Mouse (Mus musculus): ENCODE results near the gene Flot1. TPM values are rescaled to one million over a fixed set of nuclear protein-coding genes. Genes with fewer than 3 reads are reported as not detected.
"Not testable (repeated sequence)": the region's sequence is repeated elsewhere in the genome, so short reads cannot be mapped to it uniquely, and the experiment has no call there.

The Flot1 gene
- polyA plus RNA-seq, 1 experiment: 29.9 TPM

DNA sequence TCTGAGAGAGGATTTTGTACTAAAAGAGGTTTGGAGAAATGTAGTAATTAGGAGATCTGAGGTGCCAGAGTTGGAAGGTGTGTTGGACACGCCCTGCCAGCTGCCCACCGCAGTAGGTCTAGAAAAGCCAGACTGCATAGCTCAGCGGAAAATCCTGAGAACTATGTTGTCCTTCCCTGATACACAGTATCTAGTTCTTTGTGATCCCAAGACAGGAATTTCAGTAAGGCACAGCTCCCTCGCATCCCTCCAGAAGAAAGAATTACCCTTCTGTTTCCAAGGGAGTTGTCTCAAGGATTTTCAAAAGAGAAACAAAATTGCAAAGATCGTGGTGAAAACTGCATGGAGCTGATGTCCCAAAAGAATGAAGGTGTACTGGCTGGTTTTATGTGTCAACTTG lies 15.5 kb downstream of the Flot1 start:
- Histone ChIP-seq H3K36me3 (ENCODE audit: control insufficient read depth, insufficient read depth, low read length) (peaks cover 22% of the 10 kb centered on the region), H3K27me3 (ENCODE audit: control insufficient read depth, insufficient read depth, low read length) (no peaks in the 10 kb centered on the region), H3K4me1 (ENCODE audit: control insufficient read depth, insufficient read depth, insufficient read length) (no peaks in the 10 kb centered on the region), H3K27ac (ENCODE audit: insufficient read depth, low read length) (peak overlapping the region; percentile 47; the same call in 1 of the 2 replicates), H3K4me3 (ENCODE audit: extremely low read depth, insufficient read depth, insufficient read length) (no peak overlapping the region)
- WGBS: 8% methylated on average over 5 of the region's 5 CpGs
- no peak for DNase-seq (ENCODE audit: low read depth in 1 of 2, low spot score in 2 of 2)
- TF ChIP-seq POLR2A (IDR thresholded peaks at IDR 0.05; ENCODE audit: low read depth, low read length) (no peak), CTCF (IDR thresholded peaks at IDR 0.05; ENCODE audit: extremely low read depth, insufficient read depth, insufficient read length, insufficient replicate concordance) (no peak)

- H3K36me3 ChIP-seq (ENCODE audit: control insufficient read depth, insufficient read depth, low read length): peaks cover 19% of the 10 kb centered on the region
- not testable (repeated sequence) for H3K27ac ChIP-seq (ENCODE audit: insufficient read depth, low read length); H3K27me3 ChIP-seq (ENCODE audit: control insufficient read depth, insufficient read depth, low read length); H3K4me3 ChIP-seq (ENCODE audit: extremely low read depth, insufficient read depth, insufficient read length); H3K4me1 ChIP-seq (ENCODE audit: control insufficient read depth, insufficient read depth, insufficient read length); DNase-seq (ENCODE audit: low read depth in 1 of 2, low spot score in 2 of 2)
- 68% methylated on average over 3 of the region's 3 CpGs for WGBS
Observed at GRCm38 (mm10) chr17:35839002-35839401, 16.0 kb downstream of the Flot1 start.

DNA sequence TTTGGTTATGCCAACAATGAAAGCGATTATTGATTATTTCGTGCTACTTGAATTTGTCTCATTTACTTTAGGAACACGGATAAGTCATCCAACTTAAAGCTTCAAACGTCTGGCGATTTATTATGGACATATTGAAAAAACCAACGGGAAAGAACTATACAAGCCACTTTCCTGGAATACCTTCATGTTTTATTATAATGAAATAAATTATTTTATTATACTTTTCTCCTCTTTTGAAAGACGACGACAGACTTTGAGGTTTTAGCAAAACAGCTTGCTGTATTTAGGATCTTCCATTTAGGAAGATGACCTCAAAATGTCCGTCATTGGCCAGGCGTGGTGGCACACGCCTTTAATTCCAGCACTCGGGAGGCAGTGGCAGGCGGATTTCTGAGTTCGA lies 17.5 kb downstream of the Flot1 start:
- no peak for TF ChIP-seq CTCF (IDR thresholded peaks at IDR 0.05; ENCODE audit: extremely low read depth, insufficient read depth, insufficient read length, insufficient replicate concordance)
- 49% methylated on average over 14 of the region's 14 CpGs for WGBS
- no peaks in the 10 kb centered on the region for H3K4me1 ChIP-seq (ENCODE audit: control insufficient read depth, insufficient read depth, insufficient read length)
- H3K36me3 ChIP-seq (ENCODE audit: control insufficient read depth, insufficient read depth, low read length): peaks cover 9% of the 10 kb centered on the region
- DNase-seq (ENCODE audit: low read depth in 1 of 2, low spot score in 2 of 2): no peak
- H3K27me3 ChIP-seq (ENCODE audit: control insufficient read depth, insufficient read depth, low read length): no peaks in the 10 kb centered on the region
- 0 out of 2 replicates have a peak overlapping the region, but pooled peaks have one; percentile 13 for H3K4me3 ChIP-seq (ENCODE audit: extremely low read depth, insufficient read depth, insufficient read length)
- H3K27ac ChIP-seq (ENCODE audit: insufficient read depth, low read length): no peak overlapping the region

DNA sequence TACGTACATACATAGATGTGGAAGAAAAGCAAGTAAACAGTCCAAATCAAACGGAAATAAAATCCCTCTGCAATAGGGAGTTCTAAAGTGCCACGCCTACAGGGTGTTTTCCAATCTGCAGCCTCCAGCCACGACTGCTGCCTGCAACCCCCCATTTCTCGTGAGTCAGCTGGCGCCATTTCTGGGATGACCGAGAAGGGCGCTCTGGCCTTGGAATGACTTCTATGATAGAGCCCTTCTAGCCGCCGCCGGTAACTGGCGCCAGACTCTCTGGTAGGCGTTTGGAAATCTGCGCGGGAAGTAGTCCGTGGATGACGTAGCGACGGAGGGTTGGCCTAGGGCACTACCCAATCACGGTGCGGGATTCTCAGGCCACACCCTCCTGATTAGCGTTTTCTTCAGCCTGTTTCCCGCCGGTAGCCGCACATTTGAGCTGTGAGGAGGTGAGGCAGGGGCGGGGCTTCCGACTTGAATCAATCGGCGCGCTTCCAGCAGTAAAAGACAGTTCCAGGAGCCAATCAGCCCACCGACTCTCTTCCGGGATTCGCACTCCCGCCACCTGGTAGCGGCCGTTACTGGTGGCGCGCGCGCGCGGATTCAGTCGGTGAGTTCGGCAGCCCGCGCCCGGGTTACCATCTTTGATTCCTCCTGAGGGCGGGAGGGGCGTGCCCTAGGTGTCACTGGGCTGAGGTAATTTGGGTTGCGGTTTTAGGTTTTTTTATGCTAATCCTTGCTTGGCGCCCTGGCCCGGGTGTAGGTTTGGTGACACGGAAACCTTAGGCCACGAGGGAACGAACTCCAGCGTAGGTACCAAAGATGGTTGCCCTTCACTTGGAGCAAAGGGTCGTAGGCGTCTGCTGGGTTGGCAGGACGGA lies 18.3 kb downstream of the Flot1 start, which contains the start of gene Mdc1:
Mdc1 (plus strand) TSS at position 440 of the 875 bp plus-strand sequence.
- Histone ChIP-seq H3K27me3 (ENCODE audit: control insufficient read depth, insufficient read depth, low read length) (no peaks in the 10 kb centered on the region), H3K4me1 (ENCODE audit: control insufficient read depth, insufficient read depth, insufficient read length) (no peaks in the 10 kb centered on the region), H3K4me3 (ENCODE audit: extremely low read depth, insufficient read depth, insufficient read length) (peak within 1 kb of the TSS; percentile 67), H3K27ac (ENCODE audit: insufficient read depth, low read length) (peak within 1 kb of the TSS; percentile 73), H3K36me3 (ENCODE audit: control insufficient read depth, insufficient read depth, low read length) (peaks cover 8% of the 10 kb centered on the region)
- TF ChIP-seq CTCF (IDR thresholded peaks at IDR 0.05; ENCODE audit: extremely low read depth, insufficient read depth, insufficient read length, insufficient replicate concordance) (no peak), POLR2A (IDR thresholded peaks at IDR 0.05; ENCODE audit: low read depth, low read length) (peak; percentile 46)
- DNase-seq (ENCODE audit: low read depth in 1 of 2, low spot score in 2 of 2): peak; percentile 98 to 100
- WGBS: under 1% methylated on average over 59 of the region's 59 CpGs

DNA sequence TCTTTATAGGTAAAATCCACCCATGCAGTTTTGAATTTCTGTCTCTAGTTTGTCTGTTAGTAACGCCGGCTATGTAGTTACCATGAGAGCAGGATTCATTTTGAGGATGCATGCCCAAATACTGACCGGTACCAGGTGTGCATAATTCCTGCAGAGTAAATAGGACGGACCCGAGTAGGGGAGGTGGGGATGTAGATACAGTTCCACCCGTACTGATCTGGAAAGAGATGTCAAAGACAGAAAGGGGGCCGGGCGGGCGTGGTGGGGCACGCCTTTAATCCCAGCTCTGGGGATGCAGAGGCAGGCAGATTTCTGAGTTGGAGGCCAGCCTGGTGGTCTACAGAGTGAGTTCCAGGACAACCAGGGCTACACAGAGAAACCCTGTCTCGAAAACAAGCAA lies 19.0 kb downstream of the Flot1 start:
- H3K4me3 ChIP-seq (ENCODE audit: extremely low read depth, insufficient read depth, insufficient read length): peak overlapping the region; percentile 67
- H3K27ac ChIP-seq (ENCODE audit: insufficient read depth, low read length): peak overlapping the region; percentile 34
- TF ChIP-seq CTCF (IDR thresholded peaks at IDR 0.05; ENCODE audit: extremely low read depth, insufficient read depth, insufficient read length, insufficient replicate concordance) (no peak), POLR2A (IDR thresholded peaks at IDR 0.05; ENCODE audit: low read depth, low read length) (no peak)
- 4% methylated on average over 11 of the region's 11 CpGs for WGBS
- H3K36me3 ChIP-seq (ENCODE audit: control insufficient read depth, insufficient read depth, low read length): peaks cover 8% of the 10 kb centered on the region
- H3K27me3 ChIP-seq (ENCODE audit: control insufficient read depth, insufficient read depth, low read length): no peaks in the 10 kb centered on the region
- H3K4me1 ChIP-seq (ENCODE audit: control insufficient read depth, insufficient read depth, insufficient read length): no peaks in the 10 kb centered on the region
- DNase-seq (ENCODE audit: low read depth in 1 of 2, low spot score in 2 of 2): no peak

GRCm38 (mm10) chr17:35843514-35843913 lies 20.5 kb downstream of the Flot1 start:
- peaks cover 21% of the 10 kb centered on the region for H3K36me3 ChIP-seq (ENCODE audit: control insufficient read depth, insufficient read depth, low read length)
- DNase-seq (ENCODE audit: low read depth in 1 of 2, low spot score in 2 of 2): no peak
- no peaks in the 10 kb centered on the region for H3K27me3 ChIP-seq (ENCODE audit: control insufficient read depth, insufficient read depth, low read length)
- WGBS: 95% methylated on average over 3 of the region's 3 CpGs
- no peak overlapping the region for H3K4me3 ChIP-seq (ENCODE audit: extremely low read depth, insufficient read depth, insufficient read length)
- H3K4me1 ChIP-seq (ENCODE audit: control insufficient read depth, insufficient read depth, insufficient read length): no peaks in the 10 kb centered on the region
- no peak overlapping the region for H3K27ac ChIP-seq (ENCODE audit: insufficient read depth, low read length)
- peak; percentile 8; the same call in 1 of the 2 replicates for TF ChIP-seq CTCF (IDR thresholded peaks at IDR 0.05; ENCODE audit: extremely low read depth, insufficient read depth, insufficient read length, insufficient replicate concordance)
- TF ChIP-seq POLR2A (IDR thresholded peaks at IDR 0.05; ENCODE audit: low read depth, low read length): no peak

GRCm38 (mm10) chr17:35848112-35848511 lies 25.1 kb downstream of the Flot1 start:
- no peak for TF ChIP-seq POLR2A (IDR thresholded peaks at IDR 0.05; ENCODE audit: low read depth, low read length)
- TF ChIP-seq CTCF (IDR thresholded peaks at IDR 0.05; ENCODE audit: extremely low read depth, insufficient read depth, insufficient read length, insufficient replicate concordance): no peak
- no peaks in the 10 kb centered on the region for H3K4me1 ChIP-seq (ENCODE audit: control insufficient read depth, insufficient read depth, insufficient read length)
- no peak for DNase-seq (ENCODE audit: low read depth in 1 of 2, low spot score in 2 of 2)
- no peak overlapping the region for H3K4me3 ChIP-seq (ENCODE audit: extremely low read depth, insufficient read depth, insufficient read length)
- 39% methylated on average over 1 of the region's 1 CpGs for WGBS
- H3K27me3 ChIP-seq (ENCODE audit: control insufficient read depth, insufficient read depth, low read length): no peaks in the 10 kb centered on the region
- no peak overlapping the region for H3K27ac ChIP-seq (ENCODE audit: insufficient read depth, low read length)
- peaks cover 35% of the 10 kb centered on the region for H3K36me3 ChIP-seq (ENCODE audit: control insufficient read depth, insufficient read depth, low read length)

Measured in spleen, adult 2 months (tissue).